Mouse (Mus musculus): ENCODE results near the gene Uqcr10. TPM values are rescaled to one million over a fixed set of nuclear protein-coding genes. Genes with fewer than 3 reads are reported as not detected.
A peak's percentile ranks its signal among the peaks of the same experiment; 100 is the strongest.

The Uqcr10 gene
- polyA plus RNA-seq, 1 experiment: 399 TPM

DNA sequence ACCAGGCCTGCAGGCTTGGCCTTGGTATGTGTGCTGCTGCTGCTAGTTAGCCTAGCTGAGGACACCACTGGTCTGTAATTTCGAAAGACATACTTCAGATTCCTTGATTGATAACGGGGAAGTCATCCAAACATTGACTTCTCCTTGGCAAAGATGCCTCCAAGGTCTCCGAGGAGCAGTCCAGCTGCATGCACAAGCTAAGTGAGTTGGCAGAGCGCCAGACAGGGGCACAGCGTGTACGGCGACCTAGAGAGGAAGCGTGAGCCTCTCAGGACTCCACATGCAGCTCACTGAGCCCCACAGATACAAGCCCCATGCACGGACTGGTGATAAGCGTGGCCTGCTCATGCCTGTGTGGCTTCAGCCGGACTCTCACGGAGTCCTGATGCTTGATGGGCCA is 25.5 kb upstream of the Uqcr10 start:
- H3K27ac ChIP-seq (ENCODE audit: control insufficient read depth, insufficient read depth, low read depth, low read length): no peak overlapping the region
- no peak overlapping the region for H3K4me3 ChIP-seq (ENCODE audit: control insufficient read depth, low read depth, low read length)
- no peaks in the 10 kb centered on the region for H3K27me3 ChIP-seq (ENCODE audit: control insufficient read depth, insufficient read depth, low read length)
- no peaks in the 10 kb centered on the region for H3K36me3 ChIP-seq (ENCODE audit: control insufficient read depth, insufficient read depth, low read length)
- TF ChIP-seq CTCF (IDR thresholded peaks at IDR 0.05; ENCODE audit: control insufficient read depth, insufficient read depth, insufficient replicate concordance, low read depth, low read length) (no peak), POLR2A (IDR thresholded peaks at IDR 0.05; ENCODE audit: control insufficient read depth, low read depth, low read length) (no peak)
- H3K4me1 ChIP-seq (ENCODE audit: control insufficient read depth, insufficient read depth, low read length): no peaks in the 10 kb centered on the region

DNA sequence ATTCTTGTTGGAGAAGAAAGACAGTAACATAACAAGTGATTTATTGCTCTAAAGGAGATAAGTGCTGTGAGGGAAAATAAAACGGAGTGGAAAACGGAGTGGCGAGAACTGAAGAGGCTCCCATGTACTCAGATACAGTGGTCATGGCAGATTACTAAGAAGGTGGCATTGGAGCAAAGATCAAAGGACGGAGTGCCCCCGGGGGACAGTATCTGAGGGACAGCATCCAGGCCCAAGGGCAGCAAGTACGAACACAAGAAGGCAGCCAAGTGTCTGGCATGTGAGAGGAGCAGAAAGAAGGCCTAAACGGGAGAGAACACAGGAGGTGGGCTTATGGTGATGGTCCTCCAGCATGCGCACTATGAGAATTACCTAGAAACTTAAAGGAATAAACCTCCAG is 17.6 kb upstream of the Uqcr10 start:
- H3K4me1 ChIP-seq (ENCODE audit: control insufficient read depth, insufficient read depth, low read length): peaks cover 2% of the 10 kb centered on the region; the same call in 1 of the 2 replicates
- TF ChIP-seq CTCF (IDR thresholded peaks at IDR 0.05; ENCODE audit: control insufficient read depth, insufficient read depth, insufficient replicate concordance, low read depth, low read length): no peak
- TF ChIP-seq POLR2A (IDR thresholded peaks at IDR 0.05; ENCODE audit: control insufficient read depth, low read depth, low read length): no peak
- no peak overlapping the region for H3K4me3 ChIP-seq (ENCODE audit: control insufficient read depth, low read depth, low read length)
- no peaks in the 10 kb centered on the region for H3K27me3 ChIP-seq (ENCODE audit: control insufficient read depth, insufficient read depth, low read length)
- no peaks in the 10 kb centered on the region for H3K36me3 ChIP-seq (ENCODE audit: control insufficient read depth, insufficient read depth, low read length)
- H3K27ac ChIP-seq (ENCODE audit: control insufficient read depth, insufficient read depth, low read depth, low read length): no peak overlapping the region

DNA sequence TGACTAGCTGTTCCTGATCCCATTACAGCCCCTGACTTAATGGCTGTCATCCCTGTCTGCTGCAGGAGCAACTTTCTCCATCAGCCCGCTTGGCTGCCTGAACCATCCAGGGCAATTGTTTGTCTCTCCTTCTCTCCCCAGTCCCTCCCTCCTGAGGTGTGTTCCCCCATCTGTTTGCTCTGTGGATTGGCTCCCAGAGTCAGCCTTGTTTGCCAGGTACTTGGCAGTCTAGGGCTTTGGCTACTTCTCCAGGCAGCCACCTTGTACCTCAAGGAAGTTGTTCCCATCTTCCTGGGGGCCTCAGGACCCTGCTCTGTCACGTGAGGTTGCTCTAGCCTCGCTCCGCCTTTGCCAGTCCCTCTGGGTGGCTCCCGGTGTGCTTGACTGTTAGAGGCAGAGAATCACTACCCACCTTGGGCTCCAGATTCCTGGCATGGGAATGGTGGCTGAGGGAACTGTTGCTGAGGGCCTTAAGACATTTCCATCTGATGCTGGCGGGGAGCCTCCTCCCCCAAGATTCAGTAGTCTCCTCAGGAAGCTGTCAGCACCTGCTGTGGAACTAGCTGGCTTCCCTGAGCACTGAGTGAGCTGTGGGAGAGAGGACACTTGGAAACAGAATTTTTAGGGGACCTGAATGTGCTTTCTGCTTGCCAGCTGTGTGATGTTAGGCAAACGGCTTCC is 16.9 kb upstream of the Uqcr10 start:
- no peaks in the 10 kb centered on the region for H3K27me3 ChIP-seq (ENCODE audit: control insufficient read depth, insufficient read depth, low read length)
- no peaks in the 10 kb centered on the region for H3K36me3 ChIP-seq (ENCODE audit: control insufficient read depth, insufficient read depth, low read length)
- no peak for TF ChIP-seq POLR2A (IDR thresholded peaks at IDR 0.05; ENCODE audit: control insufficient read depth, low read depth, low read length)
- TF ChIP-seq CTCF (IDR thresholded peaks at IDR 0.05; ENCODE audit: control insufficient read depth, insufficient read depth, insufficient replicate concordance, low read depth, low read length): no peak
- no peak overlapping the region for H3K4me3 ChIP-seq (ENCODE audit: control insufficient read depth, low read depth, low read length)
- H3K4me1 ChIP-seq (ENCODE audit: control insufficient read depth, insufficient read depth, low read length): peaks cover 2% of the 10 kb centered on the region; the same call in 1 of the 2 replicates
- H3K27ac ChIP-seq (ENCODE audit: control insufficient read depth, insufficient read depth, low read depth, low read length): no peak overlapping the region

DNA sequence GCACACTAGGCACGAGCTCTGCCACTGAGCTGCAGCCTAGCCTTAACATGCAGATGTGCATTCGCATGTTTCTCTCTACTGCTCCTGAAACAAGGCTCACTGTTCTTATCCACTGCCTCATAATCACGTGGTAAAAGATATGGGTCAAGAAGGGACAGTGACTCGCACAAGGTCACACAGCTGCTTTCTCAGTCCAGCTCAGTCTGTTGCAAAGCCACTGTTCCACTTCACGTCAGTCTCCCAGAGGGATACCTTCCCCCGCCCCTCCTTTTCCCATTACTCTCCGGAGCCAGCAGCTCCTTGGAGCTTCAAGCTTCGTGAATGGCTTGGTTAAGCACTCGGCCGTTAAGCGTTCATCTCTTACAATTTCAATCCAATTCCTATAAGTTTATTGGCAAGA is 16.3 kb upstream of the Uqcr10 start:
- no peaks in the 10 kb centered on the region for H3K27me3 ChIP-seq (ENCODE audit: control insufficient read depth, insufficient read depth, low read length)
- H3K36me3 ChIP-seq (ENCODE audit: control insufficient read depth, insufficient read depth, low read length): no peaks in the 10 kb centered on the region
- H3K4me3 ChIP-seq (ENCODE audit: control insufficient read depth, low read depth, low read length): no peak overlapping the region
- H3K4me1 ChIP-seq (ENCODE audit: control insufficient read depth, insufficient read depth, low read length): peaks cover 2% of the 10 kb centered on the region; the same call in 1 of the 2 replicates
- no peak overlapping the region for H3K27ac ChIP-seq (ENCODE audit: control insufficient read depth, insufficient read depth, low read depth, low read length)
- TF ChIP-seq POLR2A (IDR thresholded peaks at IDR 0.05; ENCODE audit: control insufficient read depth, low read depth, low read length): no peak
- TF ChIP-seq CTCF (IDR thresholded peaks at IDR 0.05; ENCODE audit: control insufficient read depth, insufficient read depth, insufficient replicate concordance, low read depth, low read length): no peak

DNA sequence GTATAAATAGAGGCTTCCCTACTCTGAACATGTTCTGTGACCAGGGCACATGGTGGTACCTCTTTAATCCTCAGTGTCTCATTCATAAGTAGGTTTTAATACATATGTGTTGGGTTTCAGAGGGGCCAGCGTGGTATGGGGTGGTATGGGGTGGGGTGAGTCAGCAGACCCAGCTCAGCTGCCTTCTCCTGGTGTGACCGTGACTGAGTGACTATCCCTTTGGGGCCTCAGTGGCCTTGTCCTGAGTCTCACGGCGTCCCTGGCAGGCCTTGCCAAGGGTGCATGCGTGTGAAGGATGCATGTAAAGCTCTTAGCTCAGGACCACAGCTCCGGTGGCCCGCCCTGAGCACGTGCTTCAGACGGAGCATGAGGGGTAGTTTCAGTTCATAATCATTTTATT is 15.8 kb upstream of the Uqcr10 start:
- H3K4me3 ChIP-seq (ENCODE audit: control insufficient read depth, low read depth, low read length): no peak overlapping the region
- TF ChIP-seq CTCF (IDR thresholded peaks at IDR 0.05; ENCODE audit: control insufficient read depth, insufficient read depth, insufficient replicate concordance, low read depth, low read length) (no peak), POLR2A (IDR thresholded peaks at IDR 0.05; ENCODE audit: control insufficient read depth, low read depth, low read length) (no peak)
- H3K4me1 ChIP-seq (ENCODE audit: control insufficient read depth, insufficient read depth, low read length): peaks cover 2% of the 10 kb centered on the region; the same call in 1 of the 2 replicates
- no peaks in the 10 kb centered on the region for H3K36me3 ChIP-seq (ENCODE audit: control insufficient read depth, insufficient read depth, low read length)
- no peaks in the 10 kb centered on the region for H3K27me3 ChIP-seq (ENCODE audit: control insufficient read depth, insufficient read depth, low read length)
- no peak overlapping the region for H3K27ac ChIP-seq (ENCODE audit: control insufficient read depth, insufficient read depth, low read depth, low read length)

DNA sequence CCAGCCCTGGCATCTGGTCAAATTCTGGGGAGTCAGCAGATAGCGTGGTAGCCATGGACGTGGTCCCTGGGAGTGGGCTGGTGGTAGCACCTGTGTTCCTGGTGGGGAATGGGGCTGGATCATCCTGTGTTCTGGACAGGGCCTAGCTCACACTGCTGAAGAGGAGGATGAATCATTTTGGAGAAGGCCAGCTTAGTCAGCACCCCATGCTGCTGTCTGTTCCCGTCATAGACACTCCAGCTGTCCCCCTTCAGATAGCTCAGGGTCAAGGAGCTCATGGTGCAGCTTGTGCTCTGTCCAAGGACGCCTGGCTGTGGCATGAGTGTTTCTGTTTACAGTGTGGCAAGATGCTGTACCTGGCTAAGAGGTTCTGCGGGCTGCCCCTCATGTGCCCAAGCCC is 14.4 kb upstream of the Uqcr10 start:
- H3K4me1 ChIP-seq (ENCODE audit: control insufficient read depth, insufficient read depth, low read length): peaks cover 2% of the 10 kb centered on the region; the same call in 1 of the 2 replicates
- no peak overlapping the region for H3K4me3 ChIP-seq (ENCODE audit: control insufficient read depth, low read depth, low read length)
- no peaks in the 10 kb centered on the region for H3K27me3 ChIP-seq (ENCODE audit: control insufficient read depth, insufficient read depth, low read length)
- TF ChIP-seq POLR2A (IDR thresholded peaks at IDR 0.05; ENCODE audit: control insufficient read depth, low read depth, low read length) (no peak), CTCF (IDR thresholded peaks at IDR 0.05; ENCODE audit: control insufficient read depth, insufficient read depth, insufficient replicate concordance, low read depth, low read length) (no peak)
- peak overlapping the region; percentile 59 for H3K27ac ChIP-seq (ENCODE audit: control insufficient read depth, insufficient read depth, low read depth, low read length)
- no peaks in the 10 kb centered on the region for H3K36me3 ChIP-seq (ENCODE audit: control insufficient read depth, insufficient read depth, low read length)

DNA sequence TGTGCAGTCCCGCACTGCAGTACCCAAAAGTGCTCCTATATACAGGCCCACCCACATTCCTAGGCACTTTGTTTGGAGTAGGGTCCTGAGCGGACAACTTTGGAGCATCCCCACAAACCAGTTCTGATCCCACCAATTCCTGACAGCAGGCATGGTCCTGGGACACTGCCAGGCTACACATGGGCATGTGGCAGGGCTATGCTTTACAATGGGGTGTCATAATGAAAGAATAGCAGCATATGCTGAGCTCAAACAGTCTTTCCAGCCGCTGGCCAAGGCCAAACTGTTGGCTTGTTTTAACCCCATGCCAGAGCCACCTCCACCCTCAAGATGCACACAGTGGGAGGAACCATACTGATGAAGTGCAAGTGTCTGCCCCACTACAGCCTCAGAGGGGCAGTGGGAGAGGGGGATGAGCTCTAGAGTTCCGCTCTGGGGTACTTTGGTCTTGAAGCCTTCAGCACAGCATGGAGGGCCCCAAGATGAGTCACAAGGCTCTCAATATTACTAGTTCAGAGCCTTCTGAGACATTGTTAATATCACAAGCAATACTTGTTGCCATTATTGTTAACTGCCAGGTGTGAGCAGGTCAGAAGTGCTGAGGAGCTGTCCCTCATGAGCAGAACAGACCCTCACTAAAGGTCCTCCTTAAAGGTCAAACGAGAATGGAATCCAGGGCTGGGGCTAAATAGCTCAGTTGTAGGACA is 12.5 kb upstream of the Uqcr10 start:
- no peak overlapping the region for H3K4me3 ChIP-seq (ENCODE audit: control insufficient read depth, low read depth, low read length)
- no peak overlapping the region for H3K27ac ChIP-seq (ENCODE audit: control insufficient read depth, insufficient read depth, low read depth, low read length)
- H3K36me3 ChIP-seq (ENCODE audit: control insufficient read depth, insufficient read depth, low read length): no peaks in the 10 kb centered on the region
- TF ChIP-seq CTCF (IDR thresholded peaks at IDR 0.05; ENCODE audit: control insufficient read depth, insufficient read depth, insufficient replicate concordance, low read depth, low read length) (no peak), POLR2A (IDR thresholded peaks at IDR 0.05; ENCODE audit: control insufficient read depth, low read depth, low read length) (no peak)
- H3K27me3 ChIP-seq (ENCODE audit: control insufficient read depth, insufficient read depth, low read length): no peaks in the 10 kb centered on the region
- H3K4me1 ChIP-seq (ENCODE audit: control insufficient read depth, insufficient read depth, low read length): peaks cover 2% of the 10 kb centered on the region; the same call in 1 of the 2 replicates
